Mouse (Mus musculus) limb, embryonic 15.5 days (tissue): ENCODE results near the gene Derl2. TPM values are rescaled to one million over a fixed set of nuclear protein-coding genes. Genes with fewer than 3 reads are reported as not detected.

ENCODE experiments used
- polyA plus RNA-seq: library from polyadenylated mRNA; unstranded; fragments of >200 nt; fragmentation: Nextera tagmentation; extraction: Ambion mirVana; gene quantifications from 2 replicates; pipeline ENCODE4 v1.2.1, GENCODE M21; 2015

Derl2 gene
- polyA plus RNA-seq, 1 experiment from 2014 or later, result 49.6 TPM

Other genes with a start within 250 kb of the Derl2 start
- gene Scimp, start 207.3 kb downstream of the Derl2 start, polyA plus RNA-seq, result 0.27 TPM in 1 of 2 replicates, not detected in the other
- gene Rabep1, start 175.1 kb downstream of the Derl2 start, polyA plus RNA-seq, result 26.7 and 33.7 TPM in 2 replicates
- 103 and 115 TPM in 2 replicates for gene Nup88, start 49.9 kb downstream of the Derl2 start, polyA plus RNA-seq
- gene Rpain, start 49.6 kb downstream of the Derl2 start, polyA plus RNA-seq, result 69.1 and 71.5 TPM in 2 replicates
- gene C1qbp, start 36.8 kb downstream of the Derl2 start, polyA plus RNA-seq, result 197 and 200 TPM in 2 replicates
- gene Dhx33, start 15.4 kb downstream of the Derl2 start, polyA plus RNA-seq, result 15.9 and 17.1 TPM in 2 replicates
- gene Mis12, start 230 bp downstream of the Derl2 start, polyA plus RNA-seq, result 40.8 and 43.3 TPM in 2 replicates
- 151 and 165 TPM in 2 replicates for gene 6330403K07Rik, start 13.7 kb upstream of the Derl2 start, polyA plus RNA-seq
- gene Nlrp1a, start 124.9 kb upstream of the Derl2 start, polyA plus RNA-seq, result 0.05 TPM in 1 of 2 replicates, not detected in the other
- gene Nlrp1b, start 210.9 kb upstream of the Derl2 start, polyA plus RNA-seq, result 0.06 and 0.08 TPM in 2 replicates